Mouse (Mus musculus): ENCODE measurements around the gene Rtn4rl2. TPM values are rescaled to one million over a fixed set of nuclear protein-coding genes. Genes with fewer than 3 reads are reported as not detected.
A peak's percentile ranks its signal among the peaks of the same experiment; 100 is the strongest.
"Not testable (repeated sequence)": the region's sequence is repeated elsewhere in the genome, so short reads cannot be mapped to it uniquely, and the experiment has no call there.

Gene Rtn4rl2
- 1.4 and 1.8 TPM in 2 replicates for polyA plus RNA-seq (2016; fragmentation: Nextera tagmentation; extraction: Ambion mirVana)

DNA sequence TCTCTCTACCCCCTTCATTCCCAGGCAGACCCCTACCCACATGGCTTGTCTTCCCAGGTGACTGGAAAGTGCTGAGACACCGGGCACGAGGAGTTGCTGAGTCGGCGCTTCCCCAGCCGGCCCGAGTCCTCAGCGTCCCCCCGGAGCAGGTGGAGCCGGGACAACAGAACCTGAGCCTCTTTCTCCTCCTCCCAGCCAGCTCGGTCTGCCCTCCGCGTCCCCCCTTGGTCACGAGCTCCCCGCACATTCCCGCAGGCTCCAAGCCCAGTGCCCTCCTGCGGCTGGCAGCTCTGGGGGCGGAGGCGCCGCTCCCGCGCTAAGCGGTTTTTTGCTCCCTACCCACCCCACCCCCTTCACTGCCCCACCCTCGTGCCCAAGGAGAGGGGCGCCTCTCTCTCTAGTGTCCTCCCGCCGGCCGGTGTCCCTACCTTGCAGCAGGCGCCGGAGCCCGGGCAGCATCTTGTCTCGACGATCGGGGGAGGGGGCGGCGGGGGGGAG is at the start of gene Rtn4rl2:
TSS of gene Rtn4rl2 (minus strand) at position 477 of the 498 bp plus-strand sequence.
- peak within 1 kb of the TSS; percentile 64 for H3K27ac ChIP-seq (replicated peaks)
- H3K36me3 ChIP-seq: no peaks in the 10 kb centered on the region
- H3K27me3 ChIP-seq (ENCODE audit: low read depth, poor library complexity, severe bottlenecking): peaks cover 95% of the 10 kb centered on the region
- WGBS: under 1% methylated on average over 16 of the region's 35 CpGs
- H3K4me1 ChIP-seq: peaks cover 74% of the 10 kb centered on the region
- H3K4me3 ChIP-seq: peak within 1 kb of the TSS; percentile 68
- DNase-seq (ENCODE audit: low spot score): peak; percentile 64
- H3K9me3 ChIP-seq (replicated peaks): no peaks in the 10 kb centered on the region

DNA sequence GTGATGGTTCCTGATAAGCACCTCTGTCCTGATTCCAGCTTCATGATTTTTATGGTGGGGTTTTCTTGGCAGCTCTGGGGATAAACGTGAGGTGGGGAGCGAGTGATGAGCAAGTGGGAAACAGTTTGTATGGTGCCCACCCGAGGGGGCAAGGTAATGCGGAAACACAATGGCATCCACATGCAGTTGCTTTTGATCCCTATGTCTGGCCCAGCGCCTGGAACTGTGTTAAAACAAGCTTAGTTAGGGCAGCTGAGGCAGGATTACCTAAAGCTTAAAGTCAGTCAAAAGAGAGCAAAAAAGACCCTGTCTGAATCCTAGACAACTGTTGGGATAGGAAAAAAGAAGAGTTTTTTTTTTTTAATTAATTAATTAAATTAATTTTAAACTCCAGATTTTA is 48.6 kb upstream of the Rtn4rl2 start:
- no peaks in the 10 kb centered on the region for H3K9me3 ChIP-seq (replicated peaks)
- H3K4me1 ChIP-seq: peaks cover 20% of the 10 kb centered on the region
- no peak overlapping the region for H3K27ac ChIP-seq (replicated peaks)
- no peak for DNase-seq (ENCODE audit: low spot score)
- no peak overlapping the region for H3K4me3 ChIP-seq
- no peaks in the 10 kb centered on the region; the same call in 1 of the 2 replicates for H3K27me3 ChIP-seq (ENCODE audit: low read depth, poor library complexity, severe bottlenecking)
- WGBS: 57% methylated on average over 5 of the region's 5 CpGs
- H3K36me3 ChIP-seq: no peaks in the 10 kb centered on the region

DNA sequence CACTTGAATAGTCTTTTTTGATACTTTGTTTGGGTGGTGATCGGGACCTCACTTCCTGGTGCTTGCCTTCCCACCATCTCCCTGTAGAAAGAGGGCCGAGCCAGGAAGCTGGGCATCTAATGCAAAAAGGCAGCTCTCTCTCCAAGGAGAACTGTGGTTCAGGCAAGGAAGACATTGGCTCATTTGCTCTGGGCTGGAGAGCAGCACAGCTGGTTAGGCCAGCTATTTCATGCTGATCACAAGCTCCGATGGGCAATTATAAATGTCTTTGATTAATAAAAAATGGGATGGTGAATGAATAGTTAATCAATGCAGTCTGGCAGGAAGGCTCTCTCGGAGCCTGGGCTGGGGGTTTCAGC is 48.1 kb upstream of the Rtn4rl2 start:
- Histone ChIP-seq H3K4me1 (peaks cover 20% of the 10 kb centered on the region), H3K9me3 (replicated peaks) (no peaks in the 10 kb centered on the region), H3K27ac (replicated peaks) (no peak overlapping the region), H3K36me3 (no peaks in the 10 kb centered on the region), H3K4me3 (no peak overlapping the region), H3K27me3 (ENCODE audit: low read depth, poor library complexity, severe bottlenecking) (no peaks in the 10 kb centered on the region; the same call in 1 of the 2 replicates)
- 73% methylated on average over 4 of the region's 4 CpGs for WGBS
- no peak for DNase-seq (ENCODE audit: low spot score)

DNA sequence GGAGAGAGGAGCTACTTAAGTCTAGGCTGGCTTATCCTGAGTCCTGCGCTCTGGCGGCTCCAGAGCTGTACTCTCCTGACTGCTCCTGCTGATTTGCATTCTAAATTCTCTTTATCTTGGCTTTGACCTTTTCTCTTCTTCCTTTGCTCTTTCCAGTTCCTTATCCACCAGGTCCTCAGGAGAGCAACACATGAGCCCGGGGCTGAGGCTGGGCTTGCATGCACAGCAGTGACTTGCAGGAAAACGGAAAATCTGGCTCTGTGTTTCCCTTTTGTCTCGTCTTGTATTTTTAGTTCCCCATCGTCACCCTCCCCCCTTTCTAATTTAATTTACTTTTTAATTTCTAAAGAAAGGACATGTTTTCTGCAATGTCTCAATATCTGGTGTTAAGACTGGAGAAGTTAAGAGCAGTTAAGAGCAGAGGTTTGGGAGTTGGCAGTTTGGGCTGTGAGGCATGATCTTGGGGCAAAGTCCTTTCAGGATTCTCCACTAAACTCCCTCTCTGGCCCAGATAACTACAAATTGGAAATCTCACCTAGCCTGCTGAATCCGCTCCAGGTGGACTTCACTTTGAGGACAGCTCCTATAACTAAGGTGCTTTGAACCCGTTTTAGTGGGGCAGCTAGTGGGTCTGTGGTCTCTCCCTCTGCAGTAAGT is 47.6 kb upstream of the Rtn4rl2 start:
- DNase-seq (ENCODE audit: low spot score): no peak
- no peaks in the 10 kb centered on the region for H3K9me3 ChIP-seq (replicated peaks)
- H3K4me3 ChIP-seq: no peak overlapping the region
- H3K27me3 ChIP-seq (ENCODE audit: low read depth, poor library complexity, severe bottlenecking): no peaks in the 10 kb centered on the region; the same call in 1 of the 2 replicates
- H3K27ac ChIP-seq (replicated peaks): no peak overlapping the region
- no peaks in the 10 kb centered on the region for H3K36me3 ChIP-seq
- 77% methylated on average over 8 of the region's 8 CpGs for whole genome bisulfite sequencing
- H3K4me1 ChIP-seq: peaks cover 20% of the 10 kb centered on the region

DNA sequence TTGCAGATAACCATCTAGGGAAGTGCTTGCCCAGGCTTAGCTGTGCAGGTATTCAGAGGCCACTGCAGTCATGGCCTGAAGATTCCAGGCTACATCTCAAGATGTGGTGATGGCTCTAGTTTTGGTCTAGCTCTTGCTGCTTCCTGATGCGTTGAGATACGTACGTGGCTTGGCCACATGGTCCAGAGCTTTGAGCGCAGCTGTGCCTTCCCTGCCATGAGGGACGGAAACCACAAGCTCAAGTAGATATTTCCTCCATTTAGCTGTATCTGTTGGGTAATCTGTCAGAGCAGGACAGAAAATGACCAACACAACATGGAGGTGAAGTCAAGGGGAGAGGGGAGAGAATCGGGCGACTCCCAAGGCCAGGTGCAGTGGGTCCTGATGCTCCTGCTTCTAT is 43.7 kb upstream of the Rtn4rl2 start:
- Histone ChIP-seq H3K4me1 (0 out of 2 replicates have a peak, but pooled peaks cover 5% of the 10 kb centered on the region), H3K4me3 (no peak overlapping the region), H3K9me3 (replicated peaks) (no peaks in the 10 kb centered on the region), H3K36me3 (no peaks in the 10 kb centered on the region), H3K27ac (replicated peaks) (no peak overlapping the region), H3K27me3 (ENCODE audit: low read depth, poor library complexity, severe bottlenecking) (no peaks in the 10 kb centered on the region)
- DNase-seq (ENCODE audit: low spot score): no peak
- 94% methylated on average over 7 of the region's 7 CpGs for whole genome bisulfite sequencing

DNA sequence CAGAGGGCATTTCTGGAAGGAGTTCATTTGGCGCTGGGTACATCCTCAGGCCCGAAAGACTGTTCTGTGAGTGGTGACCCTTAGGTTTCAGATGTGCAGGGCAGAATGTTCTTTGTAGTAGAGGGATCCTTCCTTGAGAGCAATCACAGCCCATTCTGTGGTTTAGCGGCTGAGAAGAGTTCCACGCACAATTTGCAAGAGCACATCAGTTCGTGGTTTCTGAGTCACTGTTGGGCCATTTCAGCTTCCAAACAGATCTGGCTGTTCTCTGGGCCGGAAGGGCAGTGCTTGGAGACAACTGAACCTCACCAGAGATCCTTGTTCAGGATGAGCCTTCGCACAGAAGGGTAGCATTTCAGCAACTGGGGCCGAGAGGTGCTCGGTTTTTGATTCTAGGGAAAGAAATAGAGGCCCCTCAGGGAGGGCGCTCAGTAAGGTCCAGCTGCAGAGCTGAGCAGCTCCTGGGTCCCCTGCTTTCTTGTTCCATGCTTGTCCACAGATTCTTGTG is 33.1 kb upstream of the Rtn4rl2 start:
- H3K36me3 ChIP-seq: no peaks in the 10 kb centered on the region
- no peak for DNase-seq (ENCODE audit: low spot score)
- H3K4me3 ChIP-seq: no peak overlapping the region
- H3K27me3 ChIP-seq (ENCODE audit: low read depth, poor library complexity, severe bottlenecking): no peaks in the 10 kb centered on the region
- 87% methylated on average over 10 of the region's 10 CpGs for WGBS
- no peak overlapping the region for H3K27ac ChIP-seq (replicated peaks)
- peaks cover 3% of the 10 kb centered on the region; the same call in 1 of the 2 replicates for H3K9me3 ChIP-seq (replicated peaks)
- no peaks in the 10 kb centered on the region for H3K4me1 ChIP-seq

DNA sequence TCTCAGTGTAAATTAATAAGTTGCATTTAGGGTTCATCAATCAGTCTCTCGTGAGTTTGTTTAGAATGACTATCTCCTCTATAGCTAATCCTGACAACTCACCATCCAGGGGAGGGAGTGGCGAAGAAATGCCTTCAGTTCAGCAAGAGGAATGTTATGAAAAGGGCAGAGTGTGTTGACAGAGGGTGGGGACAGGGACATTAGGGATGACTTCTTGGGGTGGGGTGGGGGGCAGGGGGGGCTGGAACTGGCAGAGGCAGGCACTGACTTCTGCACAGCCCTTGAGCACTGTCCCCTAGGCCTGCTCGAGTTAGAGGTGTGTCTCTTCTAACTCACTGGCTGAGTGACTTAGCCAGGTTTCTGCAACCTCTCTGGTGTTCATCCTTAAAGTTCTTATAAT is 31.7 kb upstream of the Rtn4rl2 start:
- Histone ChIP-seq H3K36me3 (no peaks in the 10 kb centered on the region), H3K4me1 (no peaks in the 10 kb centered on the region), H3K27ac (replicated peaks) (no peak overlapping the region), H3K4me3 (no peak overlapping the region), H3K9me3 (replicated peaks) (0 out of 2 replicates have a peak, but pooled peaks cover 3% of the 10 kb centered on the region), H3K27me3 (ENCODE audit: low read depth, poor library complexity, severe bottlenecking) (no peaks in the 10 kb centered on the region)
- WGBS: 74% methylated on average over 3 of the region's 3 CpGs
- DNase-seq (ENCODE audit: low spot score): no peak

DNA sequence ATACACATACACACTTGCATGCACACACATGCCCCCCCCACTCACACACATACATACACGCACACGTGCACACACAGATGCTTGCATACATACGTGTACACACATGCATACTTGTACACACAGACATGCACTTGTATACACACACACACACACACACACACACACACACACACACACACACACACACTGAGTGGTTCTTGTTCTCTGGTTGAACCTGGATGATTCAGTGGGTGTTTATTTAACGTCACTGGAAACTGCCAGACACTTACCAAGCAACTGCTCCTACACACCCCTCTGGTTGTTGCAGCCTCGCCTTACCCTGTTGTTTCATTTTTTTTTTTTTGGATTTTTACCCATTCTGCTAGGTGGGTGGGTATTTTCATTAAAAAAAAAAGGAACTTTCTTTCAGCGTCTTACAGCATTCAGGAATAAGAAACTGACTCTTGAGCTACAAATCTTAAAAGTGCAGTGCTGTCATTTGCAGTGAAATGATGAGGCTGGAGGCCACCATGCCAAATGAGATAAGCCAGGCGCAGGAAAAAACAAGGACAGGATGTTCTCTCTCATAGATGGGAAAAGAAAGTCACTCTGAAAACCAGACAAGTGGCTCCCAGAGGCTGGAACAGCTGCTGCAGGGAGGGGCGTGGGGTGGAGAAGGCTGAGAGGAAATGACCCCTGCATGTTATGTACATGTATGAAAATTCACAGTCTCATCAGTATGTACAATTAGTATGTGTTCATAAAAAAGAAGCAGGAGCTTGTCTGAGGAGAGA is 30.2 kb upstream of the Rtn4rl2 start:
- no peak overlapping the region for H3K4me3 ChIP-seq
- no peaks in the 10 kb centered on the region for H3K9me3 ChIP-seq (replicated peaks)
- DNase-seq (ENCODE audit: low spot score): no peak
- H3K4me1 ChIP-seq: no peaks in the 10 kb centered on the region
- no peaks in the 10 kb centered on the region for H3K36me3 ChIP-seq
- no peaks in the 10 kb centered on the region for H3K27me3 ChIP-seq (ENCODE audit: low read depth, poor library complexity, severe bottlenecking)
- WGBS: 86% methylated on average over 8 of the region's 8 CpGs
- H3K27ac ChIP-seq (replicated peaks): no peak overlapping the region

DNA sequence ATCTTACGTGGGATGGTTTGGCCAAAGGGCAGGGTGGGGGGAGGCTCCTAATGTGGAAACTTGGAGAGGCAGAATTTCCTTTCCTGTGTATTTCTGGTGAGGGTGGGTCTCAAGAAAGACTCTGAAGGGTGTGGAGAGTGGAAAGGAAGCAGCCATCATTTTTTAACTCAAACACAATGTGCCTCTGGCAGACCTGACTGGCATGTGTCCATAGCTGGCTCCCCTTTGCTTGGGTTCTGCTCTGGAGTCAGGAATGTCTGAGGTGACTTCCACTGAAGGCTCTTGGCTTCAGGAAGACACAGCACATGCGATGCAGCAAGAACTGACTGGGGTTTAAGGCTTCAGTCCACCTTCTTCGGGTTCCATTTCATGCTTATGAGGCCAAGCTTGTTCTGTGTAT is 28.8 kb upstream of the Rtn4rl2 start:
- Histone ChIP-seq H3K36me3 (no peaks in the 10 kb centered on the region), H3K9me3 (replicated peaks) (no peaks in the 10 kb centered on the region), H3K4me1 (no peaks in the 10 kb centered on the region), H3K4me3 (no peak overlapping the region), H3K27me3 (ENCODE audit: low read depth, poor library complexity, severe bottlenecking) (no peaks in the 10 kb centered on the region), H3K27ac (replicated peaks) (no peak overlapping the region)
- DNase-seq (ENCODE audit: low spot score): no peak
- 81% methylated on average over 3 of the region's 3 CpGs for WGBS

DNA sequence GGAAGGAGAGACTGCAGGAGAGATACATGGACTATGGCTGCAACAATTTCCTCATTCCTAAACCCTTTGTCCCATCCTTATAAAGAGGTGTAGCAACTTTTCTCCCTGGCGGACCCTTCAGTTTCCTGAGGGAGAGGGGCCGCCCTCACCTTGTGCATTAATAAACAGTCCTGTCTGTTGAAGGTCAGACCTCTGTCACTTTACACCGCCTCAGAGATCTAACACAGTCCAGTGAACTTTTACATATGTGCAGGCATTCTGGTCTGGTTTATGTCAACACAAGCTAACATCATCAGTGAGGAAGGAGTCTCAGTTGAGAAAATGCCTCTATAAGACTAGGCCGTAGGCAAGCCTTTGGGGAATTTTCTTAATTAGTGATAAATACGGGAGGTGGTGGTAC is 27.4 kb upstream of the Rtn4rl2 start:
- 88% methylated on average over 5 of the region's 5 CpGs for WGBS
- Histone ChIP-seq H3K27ac (replicated peaks) (no peak overlapping the region), H3K4me1 (no peaks in the 10 kb centered on the region), H3K9me3 (replicated peaks) (no peaks in the 10 kb centered on the region), H3K36me3 (no peaks in the 10 kb centered on the region), H3K27me3 (ENCODE audit: low read depth, poor library complexity, severe bottlenecking) (no peaks in the 10 kb centered on the region), H3K4me3 (no peak overlapping the region)
- DNase-seq (ENCODE audit: low spot score): no peak

DNA sequence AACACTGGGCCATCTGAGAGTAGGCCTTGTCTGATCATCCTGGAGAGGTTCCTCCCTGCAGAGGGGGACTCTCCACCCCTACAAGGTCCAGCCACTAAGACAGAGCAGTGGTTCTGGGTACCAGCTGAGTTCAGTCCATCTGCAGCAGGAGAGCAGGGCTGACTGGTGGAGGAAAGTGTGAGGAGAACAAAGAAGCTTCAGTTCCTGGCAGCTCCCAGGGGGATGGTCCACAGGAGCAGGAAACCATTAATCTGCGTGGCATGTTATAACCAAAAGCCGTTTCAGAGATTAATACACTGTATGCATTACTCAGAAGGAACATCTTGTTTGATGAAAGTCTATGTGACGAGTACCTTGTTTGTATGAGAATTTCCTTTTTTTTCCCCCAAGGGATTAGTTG is 26.2 kb upstream of the Rtn4rl2 start:
- H3K4me1 ChIP-seq: no peaks in the 10 kb centered on the region
- no peaks in the 10 kb centered on the region for H3K36me3 ChIP-seq
- H3K4me3 ChIP-seq: no peak overlapping the region
- H3K27ac ChIP-seq (replicated peaks): no peak overlapping the region
- no peaks in the 10 kb centered on the region for H3K9me3 ChIP-seq (replicated peaks)
- DNase-seq (ENCODE audit: low spot score): no peak
- no peaks in the 10 kb centered on the region for H3K27me3 ChIP-seq (ENCODE audit: low read depth, poor library complexity, severe bottlenecking)
- WGBS: 84% methylated on average over 3 of the region's 3 CpGs

DNA sequence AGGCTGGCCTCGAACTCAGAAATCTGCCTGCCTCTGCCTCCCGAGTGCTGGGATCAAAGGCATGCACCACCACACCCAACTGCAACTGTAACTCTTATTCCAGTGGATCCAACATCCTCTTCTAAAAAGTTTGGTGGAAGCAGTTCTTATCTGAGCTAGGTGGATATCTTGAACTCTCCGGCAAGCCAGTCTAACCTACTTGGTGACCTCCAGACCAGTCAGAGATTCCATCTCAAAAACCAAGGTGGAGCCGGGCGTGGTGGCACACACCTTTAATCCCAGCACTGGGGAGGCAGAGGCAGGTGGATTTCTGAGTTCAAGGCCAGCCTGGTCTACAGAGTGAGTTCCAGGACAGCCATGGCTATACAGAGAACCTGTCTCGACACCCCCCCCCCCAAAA is 10.2 kb upstream of the Rtn4rl2 start:
- DNase-seq (ENCODE audit: low spot score): not testable (repeated sequence)

More for the DNA sequence above, 10.2 kb upstream of the Rtn4rl2 start:
- not testable (repeated sequence) for H3K4me3 ChIP-seq; H3K27me3 ChIP-seq (ENCODE audit: low read depth, poor library complexity, severe bottlenecking); H3K4me1 ChIP-seq; H3K27ac ChIP-seq (replicated peaks); H3K9me3 ChIP-seq (replicated peaks); H3K36me3 ChIP-seq
- 90% methylated on average over 6 of the region's 6 CpGs for WGBS

Data from midbrain, embryonic 10.5 days (tissue).